Comparison of ENCODE assay signal across 9 mouse cellular contexts in the genomic region with DNA sequence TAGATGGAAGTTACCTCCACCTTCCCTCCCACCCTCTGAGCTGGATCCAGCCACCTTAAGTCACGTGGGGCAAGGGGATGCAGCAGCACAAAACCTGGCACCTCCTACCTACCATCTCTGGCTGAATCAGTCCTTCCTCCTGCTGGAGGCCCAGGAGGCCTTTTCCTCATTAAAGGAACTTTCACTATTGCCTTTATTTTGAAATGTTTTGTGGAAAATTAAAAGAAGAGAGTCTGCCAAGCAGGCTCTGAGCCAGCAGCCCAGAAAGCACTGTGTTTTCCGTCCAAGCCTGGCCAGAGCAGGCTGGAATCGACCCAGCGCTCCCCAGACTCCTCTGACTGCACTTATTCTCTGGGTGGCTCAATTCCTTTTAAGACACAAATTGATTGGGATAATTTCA.
DNase-seq lines count a peak whose midpoint lies in the region; ATAC-seq and TF ChIP-seq lines count a peak whose summit lies in the region.
"Had no signal": no experiment of that assay in that cellular context is flagged by ENCODE, and none has a peak within 500 bp of the region (broad histone marks: within the 10 kb centered on the region; RNA-seq: fewer than 3 reads in every experiment).

No protein-coding gene starts in this region.

- H3K4me1 ChIP-seq in limb, embryonic 14.5 days (ENCODE audit: control insufficient read depth, insufficient read depth, low read length) = no peaks in the 10 kb centered on the region
- H3K4me1 ChIP-seq in limb, embryonic 10.5 days = peaks cover 6% of the 10 kb centered on the region; the same call in 1 of the 2 replicates
- H3K4me1 ChIP-seq in neural tube, embryonic 15.5 days = peaks cover 13% of the 10 kb centered on the region; the same call in 1 of the 2 replicates

- no peak for TF ChIP-seq POLR2A in limb, embryonic 14.5 days (IDR thresholded peaks at IDR 0.05; ENCODE audit: borderline replicate concordance, extremely low read depth, insufficient read depth, insufficient read length)

- H3K27me3 ChIP-seq in limb, embryonic 14.5 days (ENCODE audit: control insufficient read depth, insufficient read depth, low read length) = no peaks in the 10 kb centered on the region
- H3K27me3 ChIP-seq in limb, embryonic 10.5 days (ENCODE audit: low read depth, poor library complexity, severe bottlenecking) = no peaks in the 10 kb centered on the region
- no peaks in the 10 kb centered on the region for H3K27me3 ChIP-seq in neural tube, embryonic 15.5 days (replicated peaks)
- H3K27me3 ChIP-seq: embryonic facial prominence, embryonic 15.5 days had no signal

- peaks cover 4% of the 10 kb centered on the region; the same call in 1 of the 2 replicates for H3K9me3 ChIP-seq in limb, embryonic 14.5 days (ENCODE audit: control insufficient read depth, low read length)
- no peaks in the 10 kb centered on the region for H3K9me3 ChIP-seq in limb, embryonic 10.5 days (replicated peaks)
- H3K9me3 ChIP-seq in neural tube, embryonic 15.5 days (replicated peaks) = no peaks in the 10 kb centered on the region
- H3K9me3 ChIP-seq: embryonic facial prominence, embryonic 15.5 days had no signal

- no peak overlapping the region for H3K4me3 ChIP-seq in limb, embryonic 14.5 days (replicated peaks; ENCODE audit: low read length)
- H3K4me3 ChIP-seq in limb, embryonic 10.5 days = no peak overlapping the region
- H3K4me3 ChIP-seq in neural tube, embryonic 15.5 days (replicated peaks) = no peak overlapping the region
- H3K4me3 ChIP-seq: embryonic facial prominence, embryonic 15.5 days had no signal

- no peak overlapping the region for H3K4me2 ChIP-seq in limb, embryonic 14.5 days (replicated peaks; ENCODE audit: low read depth, low read length, severe bottlenecking)
- H3K4me2 ChIP-seq in neural tube, embryonic 15.5 days = no peak overlapping the region
- H3K4me2 ChIP-seq: embryonic facial prominence, embryonic 15.5 days had no signal

- 55% methylated on average over 4 of the region's 4 CpGs for WGBS in limb, embryonic 14.5 days
- WGBS in limb, embryonic 10.5 days = 84% methylated on average over 4 of the region's 4 CpGs
- WGBS in neural tube, embryonic 15.5 days = 69% methylated on average over 4 of the region's 4 CpGs

- no peaks in the 10 kb centered on the region for H3K36me3 ChIP-seq in limb, embryonic 14.5 days (ENCODE audit: control insufficient read depth, insufficient read depth, low read length)
- no peaks in the 10 kb centered on the region for H3K36me3 ChIP-seq in limb, embryonic 10.5 days
- no peaks in the 10 kb centered on the region for H3K36me3 ChIP-seq in neural tube, embryonic 15.5 days
- H3K36me3 ChIP-seq: embryonic facial prominence, embryonic 15.5 days had no signal

- H3K9ac ChIP-seq in limb, embryonic 14.5 days (ENCODE audit: low read depth, low read length, severe bottlenecking) = no peak overlapping the region
- no peak overlapping the region for H3K9ac ChIP-seq in neural tube, embryonic 15.5 days (replicated peaks)
- H3K9ac ChIP-seq: embryonic facial prominence, embryonic 15.5 days had no signal

- DNase-seq in cerebellum, adult 9-10 months = peak; percentile 17
- no peak for DNase-seq in cerebellum, adult 11-12 months
- DNase-seq in limb, embryonic 14.5 days (ENCODE audit: low spot score) = peak; percentile 67
- no peak for DNase-seq in limb, embryonic 10.5 days (ENCODE audit: low spot score)
- DNase-seq in heart, postnatal 4 days = peak; percentile 64

- H3K27ac ChIP-seq in limb, embryonic 14.5 days (replicated peaks; ENCODE audit: low read depth, low read length) = no peak overlapping the region
- no peak overlapping the region for H3K27ac ChIP-seq in limb, embryonic 10.5 days
- 0 out of 2 replicates have a peak overlapping the region, but pooled peaks have one; percentile 23 for H3K27ac ChIP-seq in neural tube, embryonic 15.5 days (replicated peaks)
- H3K27ac ChIP-seq: embryonic facial prominence, embryonic 15.5 days had no signal

- no peak for ATAC-seq in limb, embryonic 14.5 days (ENCODE audit: low FRiP score, low read depth)
- no peak for ATAC-seq in neural tube, embryonic 15.5 days (ENCODE audit: low FRiP score)
- ATAC-seq in megakaryocyte, adult 5-6 weeks (ENCODE audit: poor library complexity, severe bottlenecking) = no peak
- ATAC-seq in granulocyte monocyte progenitor cell, adult 5-6 weeks (replicated peaks; ENCODE audit: poor library complexity, severe bottlenecking) = no peak

Comparison
In these comparisons a context has a peak if more than half of its experiments do, and no peak if none do; other contexts are left out.
1. DNase-seq: peak in cerebellum, adult 9-10 months (single experiment), limb, embryonic 14.5 days (single experiment) and heart, postnatal 4 days (single experiment); none in cerebellum, adult 11-12 months (single experiment) and limb, embryonic 10.5 days (single experiment).